Mouse (Mus musculus) stomach, embryonic 16.5 days (tissue): ENCODE data around the gene Tshz2. TPM values are rescaled to one million over a fixed set of nuclear protein-coding genes. Genes with fewer than 3 reads are reported as not detected.
A peak's percentile ranks its signal among the peaks of the same experiment; 100 is the strongest.

Source experiments
- ATAC-seq: fragments of 200-750 bp; cut with Nextera tagmentation; 2 replicates; pipeline ENCODE4 v1.8.0; 2017; ENCODE audit warnings: moderate number of reproducible peaks, moderate TSS enrichment; ENCODE audit not compliant: insufficient read depth, low FRiP score
- H3K27ac ChIP-seq: fragments of 300-500 bp; sonication (generic); 2 replicates; pipeline ENCODE4 v1.5.1; 2014; ENCODE audit warnings: low read length
- H3K27me3 ChIP-seq: fragments of 300-500 bp; sonication (generic); 2 replicates; pipeline ENCODE4 v1.6.1; 2014; ENCODE audit warnings: low read length, control low read depth, mixed read lengths; ENCODE audit not compliant: control insufficient read depth, insufficient read depth
- H3K36me3 ChIP-seq: fragments of 300-500 bp; sonication (generic); 2 replicates; pipeline ENCODE4 v1.6.1; 2014; ENCODE audit warnings: low read length; ENCODE audit not compliant: control insufficient read depth, insufficient read depth
- H3K4me1 ChIP-seq: fragments of 300-500 bp; sonication (generic); 2 replicates; pipeline ENCODE4 v1.6.1; 2014; ENCODE audit warnings: low read length, control low read depth, mixed read lengths; ENCODE audit not compliant: control insufficient read depth, insufficient read depth
- H3K4me2 ChIP-seq: fragments of 300-500 bp; sonication (generic); 2 replicates; pipeline ENCODE4 v1.6.1; 2014; ENCODE audit warnings: low read depth, low read length, mixed read lengths
- H3K4me3 ChIP-seq: fragments of 300-500 bp; sonication (generic); replicated peaks from 2 replicates; pipeline ENCODE4 v1.5.1; 2014; ENCODE audit warnings: mild to moderate bottlenecking, low read length
- H3K9ac ChIP-seq: fragments of 300-500 bp; sonication (generic); 2 replicates; pipeline ENCODE4 v1.6.1; 2014; ENCODE audit warnings: low read length
- H3K9me3 ChIP-seq: fragments of 300-500 bp; sonication (generic); replicated peaks from 2 replicates; pipeline ENCODE4 v1.6.1; 2016; ENCODE audit warnings: low read length, control low read depth; ENCODE audit not compliant: control insufficient read depth
- WGBS: fragments of 180-500 bp; shearing (Covaris S2); extraction: QIAGEN DNeasy Blood & Tissue Kit; methylation state at CpG from one replicate; pipeline ENCODE4 v1.1.7; 2014; 5-methylcytosine and 5-hydroxymethylcytosine counted together
- polyA plus RNA-seq: library from polyadenylated mRNA; unstranded; fragments of >200 nt; fragmentation: Nextera tagmentation; extraction: Ambion mirVana; gene quantifications from 2 replicates; pipeline ENCODE4 v1.2.1, GENCODE M21; 2015

The Tshz2 gene
- polyA plus RNA-seq, 1 experiment from 2014 or later: 13.5 TPM

GRCm38 (mm10) chr2:170116704-170117281 lies 484.0 kb downstream of the Tshz2 start:
- WGBS: 32% methylated on average over 4 of the region's 4 CpGs
- H3K4me1 ChIP-seq: 0 out of 2 replicates have a peak, but pooled peaks cover 4% of the 10 kb centered on the region
- H3K9ac ChIP-seq: no peak overlapping the region
- no peaks in the 10 kb centered on the region for H3K9me3 ChIP-seq
- peaks cover 45% of the 10 kb centered on the region for H3K36me3 ChIP-seq
- H3K27ac ChIP-seq: no peak overlapping the region
- H3K4me3 ChIP-seq: no peak overlapping the region
- ATAC-seq: 0 out of 2 replicates have a peak, but pooled peaks have one; percentile 6
- H3K27me3 ChIP-seq: no peaks in the 10 kb centered on the region
- H3K4me2 ChIP-seq: no peak overlapping the region

GRCm38 (mm10) chr2:170120139-170121027 lies 487.6 kb downstream of the Tshz2 start:
- 0 out of 2 replicates have a peak, but pooled peaks cover 4% of the 10 kb centered on the region for H3K4me1 ChIP-seq
- 85% methylated on average over 19 of the region's 19 CpGs for WGBS
- ATAC-seq: no peak
- H3K27ac ChIP-seq: no peak overlapping the region
- H3K9me3 ChIP-seq: no peaks in the 10 kb centered on the region
- H3K4me3 ChIP-seq: no peak overlapping the region
- peaks cover 25% of the 10 kb centered on the region; the same call in 1 of the 2 replicates for H3K36me3 ChIP-seq
- H3K27me3 ChIP-seq: no peaks in the 10 kb centered on the region
- no peak overlapping the region for H3K4me2 ChIP-seq
- no peak overlapping the region for H3K9ac ChIP-seq

Other genes starting within 250 kb of the Tshz2 start
- not detected in 2 replicates for gene Gm11011, start 45.3 kb upstream of the Tshz2 start, polyA plus RNA-seq